Comparison of ENCODE assay signal across 21 mouse cellular contexts in genomic region chr17:70302656-70303055, GRCm38 (mm10).
DNase-seq lines count a peak whose midpoint lies in the region; ATAC-seq lines count a peak whose summit lies in the region.
"Had no signal": no experiment of that assay in that cellular context is flagged by ENCODE, and none has a peak within 500 bp of the region (broad histone marks: within the 10 kb centered on the region; RNA-seq: fewer than 3 reads in every experiment).

No protein-coding gene starts in this region.

- WGBS in forebrain, embryonic 13.5 days = 78% methylated on average over 2 of the region's 2 CpGs
- 80% methylated on average over 2 of the region's 2 CpGs for WGBS in forebrain, embryonic 10.5 days
- 66% methylated on average over 2 of the region's 2 CpGs for WGBS in hindbrain, embryonic 16.5 days
- 82% methylated on average over 2 of the region's 2 CpGs for WGBS in hindbrain, embryonic 10.5 days
- WGBS in forebrain, embryonic 16.5 days = 52% methylated on average over 2 of the region's 2 CpGs

- no peak for DNase-seq in forebrain, embryonic 10.5 days (ENCODE audit: extremely low spot score, low spot score)
- no peak for DNase-seq in hindbrain, embryonic 10.5 days (ENCODE audit: low spot score)
- DNase-seq in left cerebral cortex, postnatal 4 days = peak; percentile 23
- no peak for DNase-seq in left cerebral cortex, postnatal 36 days (ENCODE audit: low spot score in 2 of 2)
- no peak for DNase-seq in gastrocnemius, postnatal 10 days
- DNase-seq: adrenal gland, postnatal 14 days; gastrocnemius, adult 2 months; gastrocnemius, postnatal 36 days; heart, adult 11 months; heart, postnatal 36 days; kidney, adult 11 months; kidney, adult 9 months had no signal

- no peak overlapping the region for H3K9ac ChIP-seq in forebrain, embryonic 13.5 days
- no peak overlapping the region for H3K9ac ChIP-seq in hindbrain, embryonic 16.5 days (ENCODE audit: low read depth, low read length)
- no peak overlapping the region for H3K9ac ChIP-seq in forebrain, embryonic 16.5 days (replicated peaks; ENCODE audit: low read depth, low read length)
- H3K9ac ChIP-seq: heart, embryonic 13.5 days; hindbrain, embryonic 13.5 days had no signal

- no peak overlapping the region for H3K4me3 ChIP-seq in forebrain, embryonic 13.5 days
- H3K4me3 ChIP-seq in forebrain, embryonic 10.5 days = no peak overlapping the region
- no peak overlapping the region for H3K4me3 ChIP-seq in hindbrain, embryonic 16.5 days (ENCODE audit: low read length)
- H3K4me3 ChIP-seq in hindbrain, embryonic 10.5 days = no peak overlapping the region
- H3K4me3 ChIP-seq in forebrain, embryonic 16.5 days (replicated peaks; ENCODE audit: low read length) = no peak overlapping the region
- H3K4me3 ChIP-seq: embryonic facial prominence, embryonic 10.5 days; gastrocnemius, adult 2 months; heart, embryonic 13.5 days; hindbrain, embryonic 13.5 days had no signal

- no peak overlapping the region for H3K27ac ChIP-seq in forebrain, embryonic 13.5 days
- H3K27ac ChIP-seq in forebrain, embryonic 10.5 days = no peak overlapping the region
- no peak overlapping the region for H3K27ac ChIP-seq in hindbrain, embryonic 16.5 days (ENCODE audit: low read depth, low read length)
- H3K27ac ChIP-seq in hindbrain, embryonic 10.5 days = no peak overlapping the region
- H3K27ac ChIP-seq in forebrain, embryonic 16.5 days (ENCODE audit: low read length) = no peak overlapping the region
- H3K27ac ChIP-seq: embryonic facial prominence, embryonic 10.5 days; gastrocnemius, adult 2 months; heart, embryonic 13.5 days; hindbrain, embryonic 13.5 days had no signal

- no peaks in the 10 kb centered on the region for H3K36me3 ChIP-seq in forebrain, embryonic 13.5 days (ENCODE audit: poor library complexity, severe bottlenecking)
- no peaks in the 10 kb centered on the region for H3K36me3 ChIP-seq in forebrain, embryonic 10.5 days (replicated peaks)
- no peaks in the 10 kb centered on the region for H3K36me3 ChIP-seq in hindbrain, embryonic 16.5 days (ENCODE audit: control insufficient read depth, insufficient read depth, low read length)
- no peaks in the 10 kb centered on the region for H3K36me3 ChIP-seq in hindbrain, embryonic 10.5 days
- no peaks in the 10 kb centered on the region for H3K36me3 ChIP-seq in forebrain, embryonic 16.5 days (ENCODE audit: control insufficient read depth, insufficient read depth)
- H3K36me3 ChIP-seq: embryonic facial prominence, embryonic 10.5 days; heart, embryonic 13.5 days; hindbrain, embryonic 13.5 days had no signal

- no peak overlapping the region for H3K4me2 ChIP-seq in forebrain, embryonic 13.5 days
- no peak overlapping the region for H3K4me2 ChIP-seq in hindbrain, embryonic 16.5 days (ENCODE audit: low read length)
- H3K4me2 ChIP-seq in forebrain, embryonic 16.5 days (ENCODE audit: low read length) = no peak overlapping the region
- H3K4me2 ChIP-seq: heart, embryonic 13.5 days; hindbrain, embryonic 13.5 days had no signal

- H3K4me1 ChIP-seq in forebrain, embryonic 13.5 days = no peaks in the 10 kb centered on the region
- H3K4me1 ChIP-seq in forebrain, embryonic 10.5 days = no peaks in the 10 kb centered on the region
- peaks cover 2% of the 10 kb centered on the region; the same call in 1 of the 2 replicates for H3K4me1 ChIP-seq in hindbrain, embryonic 16.5 days (ENCODE audit: control insufficient read depth, insufficient read depth, low read depth, low read length)
- no peaks in the 10 kb centered on the region for H3K4me1 ChIP-seq in hindbrain, embryonic 10.5 days (replicated peaks)
- 0 out of 2 replicates have a peak, but pooled peaks cover 5% of the 10 kb centered on the region for H3K4me1 ChIP-seq in forebrain, embryonic 16.5 days (replicated peaks; ENCODE audit: control insufficient read depth, insufficient read depth, low read length)
- H3K4me1 ChIP-seq: embryonic facial prominence, embryonic 10.5 days; heart, embryonic 13.5 days had no signal

- H3K9me3 ChIP-seq in forebrain, embryonic 13.5 days (replicated peaks) = no peaks in the 10 kb centered on the region
- H3K9me3 ChIP-seq in forebrain, embryonic 10.5 days = no peaks in the 10 kb centered on the region
- H3K9me3 ChIP-seq in hindbrain, embryonic 16.5 days (ENCODE audit: control insufficient read depth, low read length) = no peaks in the 10 kb centered on the region
- H3K9me3 ChIP-seq in hindbrain, embryonic 10.5 days = no peaks in the 10 kb centered on the region
- H3K9me3 ChIP-seq in forebrain, embryonic 16.5 days (ENCODE audit: control insufficient read depth, low read length) = no peaks in the 10 kb centered on the region
- H3K9me3 ChIP-seq: embryonic facial prominence, embryonic 10.5 days; heart, embryonic 13.5 days; hindbrain, embryonic 13.5 days had no signal

- intact Hi-C loops in left cerebral cortex, postnatal 4 days (cut with DNase I) = no loop called here
- intact Hi-C loops in left cerebral cortex, postnatal 36 days (cut with DNase I) = loop anchor here (10.0 kb wide), 1 partner anchor 328 kb away; no protein-coding TSS in a partner anchor

- ATAC-seq in forebrain, embryonic 13.5 days = 0 out of 2 replicates have a peak, but pooled peaks have one; percentile 21
- peak; percentile 68; the same call in 1 of the 2 replicates for ATAC-seq in hindbrain, embryonic 16.5 days
- ATAC-seq in forebrain, embryonic 16.5 days = peak; percentile 61
- ATAC-seq: activated CD4-positive, CD25-positive, alpha-beta regulatory T cell, adult 4 months; Patski had no signal

- H3K27me3 ChIP-seq in forebrain, embryonic 13.5 days = no peaks in the 10 kb centered on the region
- H3K27me3 ChIP-seq in forebrain, embryonic 10.5 days (ENCODE audit: poor library complexity, severe bottlenecking) = no peaks in the 10 kb centered on the region
- no peaks in the 10 kb centered on the region for H3K27me3 ChIP-seq in hindbrain, embryonic 16.5 days (replicated peaks; ENCODE audit: control insufficient read depth, insufficient read depth, low read length)
- no peaks in the 10 kb centered on the region for H3K27me3 ChIP-seq in hindbrain, embryonic 10.5 days (ENCODE audit: insufficient read depth, poor library complexity, severe bottlenecking)
- no peaks in the 10 kb centered on the region for H3K27me3 ChIP-seq in forebrain, embryonic 16.5 days (replicated peaks; ENCODE audit: control insufficient read depth, insufficient read depth, low read length)
- H3K27me3 ChIP-seq: CH12.LX; heart, embryonic 13.5 days; hindbrain, embryonic 13.5 days; Patski had no signal
